Mouse (Mus musculus): Measurements from ENCODE around the gene Jade1.

Jade1 gene

DNA sequence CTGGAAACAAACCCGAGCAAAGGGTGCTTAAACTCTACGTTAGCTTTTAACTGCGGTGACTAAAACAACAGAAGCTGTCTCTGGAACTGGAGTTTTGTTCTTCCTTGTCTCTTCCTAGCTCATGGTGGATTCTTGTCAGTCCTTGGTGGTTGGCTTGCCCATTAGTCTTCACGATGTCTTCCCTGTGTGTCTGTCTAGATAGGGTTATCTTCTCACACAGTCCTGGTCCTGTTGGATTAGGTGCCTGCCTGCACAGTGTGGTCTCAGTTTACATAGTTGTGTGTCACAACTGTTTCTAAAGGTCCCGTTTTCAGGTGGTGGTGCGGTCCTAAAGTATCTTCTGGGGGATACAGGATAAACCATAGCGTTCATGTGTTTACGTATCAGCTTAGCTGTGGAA lies 41.5 kb downstream of the Jade1 start:
- DNase-seq (ENCODE audit: extremely low spot score, low read depth, low spot score) = no peak

GRCm38 (mm10) chr3:41598412-41598811 lies 42.9 kb downstream of the Jade1 start:
- DNase-seq (ENCODE audit: extremely low spot score, low read depth, low spot score) = no peak

- no peak for DNase-seq (ENCODE audit: extremely low spot score, low read depth, low spot score)
Measured at GRCm38 (mm10) chr3:41599226-41599625, 43.7 kb downstream of the Jade1 start.

DNA sequence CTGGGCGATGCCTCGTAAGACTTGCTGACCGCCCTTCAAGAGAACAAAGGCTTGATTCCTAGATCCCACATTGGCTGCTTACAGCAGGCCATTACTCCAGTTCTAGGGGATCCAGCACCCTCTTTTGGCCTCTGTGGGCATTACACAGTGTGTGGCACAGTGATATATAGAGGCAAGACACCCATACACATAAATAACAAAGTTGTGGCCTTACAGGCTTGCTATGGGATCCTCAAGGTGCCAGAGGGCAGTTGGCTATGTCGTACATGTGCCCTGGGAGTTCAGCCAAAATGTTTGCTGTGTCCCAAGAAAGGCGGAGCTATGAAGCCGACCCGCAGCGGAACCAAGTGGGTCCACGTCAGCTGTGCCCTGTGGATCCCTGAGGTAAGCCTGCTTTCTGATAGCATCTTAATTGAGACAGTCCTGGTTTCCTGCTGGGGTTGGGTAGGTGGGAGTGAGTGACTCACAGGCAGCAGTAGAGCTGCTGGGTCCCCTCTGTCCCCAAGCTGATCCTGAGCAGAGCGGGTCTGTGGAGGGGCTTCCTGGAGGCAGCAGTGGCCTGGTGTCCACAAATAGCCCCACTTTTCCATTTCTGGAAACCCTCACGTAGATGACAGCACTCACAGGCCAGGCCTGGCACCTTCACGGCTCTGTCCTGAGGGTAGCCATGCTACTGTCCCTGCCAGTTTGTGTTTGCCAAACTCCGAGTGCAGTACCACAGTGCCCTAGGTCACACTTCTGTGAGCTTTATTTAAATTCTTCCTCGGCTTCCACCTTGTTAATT lies 44.5 kb downstream of the Jade1 start:
- no peak for DNase-seq (ENCODE audit: extremely low spot score, low read depth, low spot score)

GRCm38 (mm10) chr3:41601226-41602020 lies 45.9 kb downstream of the Jade1 start:
- DNase-seq (ENCODE audit: extremely low spot score, low read depth, low spot score) = no peak

DNA sequence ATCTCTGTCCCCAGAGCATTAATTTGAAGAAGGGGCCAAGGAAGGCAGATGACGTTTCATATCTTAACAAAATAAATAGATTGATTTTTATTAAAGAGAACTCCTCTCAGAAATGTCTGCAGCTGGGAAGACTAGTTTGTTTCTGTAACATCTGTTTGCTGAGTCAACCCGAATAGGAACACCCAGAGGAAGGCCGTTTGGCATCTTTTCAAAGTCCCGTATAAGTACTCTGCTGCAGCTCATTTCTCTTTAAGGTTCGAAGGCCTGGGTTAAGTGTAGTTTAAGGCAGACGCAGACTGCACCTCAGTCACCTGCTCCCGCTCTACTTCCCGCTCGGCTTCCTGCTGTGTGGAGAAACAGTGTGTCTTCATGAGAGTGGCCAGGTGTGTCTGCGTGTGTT lies 47.4 kb downstream of the Jade1 start:
- DNase-seq (ENCODE audit: extremely low spot score, low read depth, low spot score) = no peak

DNA sequence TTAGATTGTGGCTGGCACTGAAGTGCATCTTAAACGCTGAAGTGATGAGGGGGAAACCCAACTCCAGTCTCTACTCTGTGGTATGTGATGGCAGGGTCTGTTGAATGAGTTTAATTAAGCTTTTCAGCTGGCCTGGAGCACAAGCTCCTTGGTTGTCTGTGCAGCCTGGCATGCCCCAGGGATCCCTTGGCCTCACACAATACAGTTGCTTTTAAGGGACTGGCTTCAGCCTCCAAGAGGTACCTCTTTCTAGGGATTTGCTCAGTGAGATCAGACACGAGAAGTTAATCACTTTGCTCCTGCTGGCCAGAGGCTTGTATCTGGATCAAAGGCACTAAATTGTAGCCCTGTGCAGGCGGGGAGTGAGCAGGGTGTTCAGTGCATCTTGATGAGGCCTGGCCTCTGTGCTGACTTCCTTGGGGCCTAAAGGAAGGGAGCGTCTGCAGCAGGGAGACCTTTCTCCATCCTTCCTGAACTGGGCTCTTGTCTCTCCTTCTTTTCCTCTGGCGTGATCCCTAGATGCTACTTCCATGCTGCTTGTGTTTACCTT lies 48.0 kb downstream of the Jade1 start:
- DNase-seq (ENCODE audit: extremely low spot score, low read depth, low spot score) = no peak

DNA sequence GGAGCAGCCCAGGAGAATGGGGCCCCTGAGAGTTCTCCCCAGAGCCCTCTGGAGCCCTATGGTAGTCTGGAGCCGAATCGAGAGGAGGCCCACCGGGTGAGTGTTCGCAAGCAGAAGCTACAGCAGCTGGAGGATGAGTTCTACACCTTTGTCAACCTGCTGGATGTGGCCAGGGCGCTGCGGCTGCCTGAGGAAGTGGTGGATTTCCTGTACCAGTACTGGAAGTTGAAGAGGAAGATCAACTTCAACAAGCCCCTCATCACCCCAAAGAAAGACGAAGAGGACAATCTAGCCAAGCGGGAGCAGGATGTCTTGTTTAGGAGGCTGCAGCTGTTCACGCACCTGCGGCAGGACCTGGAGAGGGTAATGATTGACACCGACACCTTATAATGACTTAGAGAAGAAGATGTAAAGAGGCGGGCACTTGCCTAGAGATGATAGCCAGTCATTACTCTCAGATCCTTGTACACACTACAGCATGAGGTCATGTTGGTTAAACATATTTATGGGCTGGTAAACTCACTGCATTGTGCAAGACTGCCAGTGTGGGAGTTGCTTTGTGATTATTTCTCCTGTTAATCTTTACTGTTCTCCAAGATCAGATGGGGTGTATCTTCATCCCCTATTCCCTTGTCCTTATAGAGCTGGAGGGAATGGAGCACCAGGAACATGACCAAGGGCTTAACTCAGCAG lies 49.2 kb downstream of the Jade1 start:
- DNase-seq (ENCODE audit: extremely low spot score, low read depth, low spot score) = no peak

DNA sequence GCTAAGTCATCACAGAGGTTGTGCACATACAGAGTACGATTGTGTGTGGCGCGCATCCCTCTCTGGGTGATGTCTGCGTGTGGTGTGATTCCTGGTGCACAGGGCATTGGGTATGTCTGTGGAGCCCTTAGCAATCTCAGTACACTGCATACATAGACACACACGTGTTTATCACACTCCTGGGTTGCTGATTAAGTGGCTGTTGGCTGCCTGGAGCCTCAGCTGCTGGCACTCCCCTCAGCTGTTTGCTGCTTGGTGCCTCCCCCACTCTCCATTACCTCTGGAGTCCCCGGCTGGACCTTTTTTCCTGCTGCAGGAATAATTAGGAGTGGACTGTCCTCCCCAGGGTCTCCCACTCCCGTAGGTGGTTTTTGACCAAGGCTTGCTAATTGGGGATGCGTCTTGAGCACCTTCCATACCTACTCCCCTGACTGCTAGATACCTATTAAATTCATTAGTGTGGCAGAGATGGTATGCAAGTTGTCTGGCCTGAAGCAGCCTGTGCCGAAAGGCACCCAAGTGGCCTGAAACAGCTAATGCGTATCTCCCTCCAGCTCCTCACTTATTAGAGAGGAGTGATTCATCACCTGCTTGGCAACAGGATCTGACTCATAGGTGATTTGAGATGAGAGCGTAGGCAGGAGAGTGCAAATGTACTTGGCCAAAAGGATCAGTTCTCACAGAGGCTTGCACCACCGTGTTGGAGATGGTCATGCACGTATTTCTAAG lies 50.2 kb downstream of the Jade1 start:
- DNase-seq (ENCODE audit: extremely low spot score, low read depth, low spot score) = no peak

- DNase-seq (ENCODE audit: extremely low spot score, low read depth, low spot score) = no peak
Measured at GRCm38 (mm10) chr3:41606330-41606664, 50.8 kb downstream of the Jade1 start.

GRCm38 (mm10) chr3:41607050-41607449 lies 51.5 kb downstream of the Jade1 start:
- DNase-seq (ENCODE audit: extremely low spot score, low read depth, low spot score) = no peak

GRCm38 (mm10) chr3:41607467-41607866 lies 51.9 kb downstream of the Jade1 start:
- DNase-seq (ENCODE audit: extremely low spot score, low read depth, low spot score) = no peak

DNA sequence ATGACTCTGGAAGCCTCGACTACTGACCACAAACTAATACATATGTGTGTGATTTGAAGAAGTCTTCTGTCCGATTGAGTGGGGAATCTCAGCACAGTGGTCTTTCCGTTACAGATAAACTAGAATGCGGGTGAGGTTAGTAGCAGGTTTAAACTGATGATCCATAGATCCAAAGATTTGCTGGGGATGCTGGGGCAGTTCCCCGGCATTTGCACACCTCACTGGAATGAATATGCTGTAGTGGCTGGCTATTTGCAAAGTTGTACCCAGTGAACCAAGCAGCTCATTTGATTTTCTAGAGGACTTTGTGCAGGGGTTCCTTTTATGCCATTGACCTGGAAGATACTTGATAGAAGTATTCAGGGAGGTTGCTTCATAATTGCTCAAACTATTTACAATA lies 53.5 kb downstream of the Jade1 start:
- no peak for DNase-seq (ENCODE audit: extremely low spot score, low read depth, low spot score)

GRCm38 (mm10) chr3:41612211-41612610 lies 56.7 kb downstream of the Jade1 start:
- DNase-seq (ENCODE audit: extremely low spot score, low read depth, low spot score) = no peak

- no peak for DNase-seq (ENCODE audit: extremely low spot score, low read depth, low spot score)
Measured at GRCm38 (mm10) chr3:41613706-41614105, 58.2 kb downstream of the Jade1 start.

DNA sequence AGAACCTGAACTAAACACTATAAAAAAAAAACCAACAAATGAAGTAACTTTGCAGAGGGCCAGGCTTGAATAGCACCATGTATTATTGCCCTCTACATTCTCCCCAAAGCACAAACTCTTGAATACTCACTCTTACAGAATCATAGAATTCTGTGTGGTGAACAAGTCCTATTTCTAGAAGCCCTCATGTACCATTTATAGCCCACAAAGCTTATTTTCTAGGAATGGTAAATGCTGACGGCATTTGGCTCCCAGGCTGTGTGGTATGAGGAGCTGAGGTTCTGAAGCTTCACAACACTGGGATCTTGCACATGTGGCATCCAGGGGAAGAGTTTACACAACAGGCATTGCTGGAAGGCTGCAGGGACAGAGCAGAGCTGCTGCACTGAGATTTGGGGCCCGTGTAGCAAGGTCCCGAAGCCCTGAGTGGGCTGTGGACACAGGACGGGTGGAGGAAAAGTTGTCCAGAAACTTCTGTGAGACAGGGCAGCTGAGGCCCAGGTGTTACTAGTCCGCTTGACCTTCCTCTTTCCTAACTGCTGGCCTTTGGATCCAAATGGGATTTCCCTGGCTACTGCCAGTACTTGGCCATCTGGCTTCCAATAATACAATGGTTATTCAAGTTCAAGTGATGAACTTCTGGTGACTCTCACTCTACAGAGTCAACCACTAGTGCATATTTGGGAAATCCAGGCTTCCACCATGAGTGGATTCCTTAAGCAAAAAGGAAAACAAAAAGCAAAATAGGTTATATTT lies 58.9 kb downstream of the Jade1 start:
- no peak for DNase-seq (ENCODE audit: extremely low spot score, low read depth, low spot score)

- no peak for DNase-seq (ENCODE audit: extremely low spot score, low read depth, low spot score)
Measured at GRCm38 (mm10) chr3:41618036-41618435, 62.5 kb downstream of the Jade1 start.

DNA sequence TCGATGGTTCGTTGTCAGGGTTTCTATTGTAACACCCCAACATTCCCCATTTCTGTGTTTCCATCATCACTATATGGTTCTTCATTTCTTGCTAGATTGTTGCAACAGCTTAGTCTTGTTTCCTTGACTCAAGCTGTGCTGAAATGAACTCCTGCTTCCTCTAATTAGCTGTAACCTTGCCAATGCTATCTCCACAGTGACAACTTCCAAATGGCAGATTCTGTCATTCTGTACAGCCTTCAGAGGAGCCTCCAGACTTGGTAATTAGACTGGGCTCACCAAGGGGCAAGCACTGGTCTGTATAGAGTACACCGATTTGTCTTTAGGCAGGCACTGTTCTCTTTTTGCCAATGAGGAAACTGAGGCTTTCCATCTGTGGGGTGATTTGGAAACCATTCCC lies 63.0 kb downstream of the Jade1 start:
- DNase-seq (ENCODE audit: extremely low spot score, low read depth, low spot score) = no peak

GRCm38 (mm10) chr3:41620971-41621370 lies 65.4 kb downstream of the Jade1 start:
- no peak for DNase-seq (ENCODE audit: extremely low spot score, low read depth, low spot score)

DNA sequence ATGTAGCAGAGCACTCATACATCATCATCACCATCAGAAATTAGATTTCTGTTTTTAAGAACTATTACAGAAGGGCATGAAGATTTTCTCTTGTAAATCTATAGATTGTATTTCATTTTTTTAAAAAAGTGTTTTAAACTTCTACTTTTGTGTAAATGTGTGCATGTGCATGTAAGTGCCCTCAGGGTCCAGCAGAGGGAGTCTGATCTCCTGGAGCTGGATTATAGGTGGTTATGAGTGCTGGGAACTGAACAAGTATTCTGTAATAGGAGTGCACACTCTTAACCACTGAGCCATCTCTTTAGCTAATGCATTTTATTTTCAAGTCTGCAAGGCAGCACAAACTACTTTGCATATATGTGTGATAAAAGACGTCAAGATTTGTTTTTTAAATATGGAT lies 100.1 kb downstream of the Jade1 start:
- DNase-seq (ENCODE audit: extremely low spot score, low read depth, low spot score) = no peak
